Mouse (Mus musculus): ENCODE measurements around the gene N4bp1.

N4bp1 gene

GRCm38 (mm10) chr8:86895390-86895789 is 10.3 kb upstream of the N4bp1 start:
- DNase-seq (ENCODE audit: low spot score): no peak

GRCm38 (mm10) chr8:86894194-86894761 is 9.2 kb upstream of the N4bp1 start:
- no peak for DNase-seq (ENCODE audit: low spot score)

- DNase-seq (ENCODE audit: low spot score): no peak
Measured at GRCm38 (mm10) chr8:86893554-86893953, 8.5 kb upstream of the N4bp1 start.

GRCm38 (mm10) chr8:86891533-86891932 is 6.5 kb upstream of the N4bp1 start:
- DNase-seq (ENCODE audit: low spot score): no peak

GRCm38 (mm10) chr8:86888058-86888939 is 3.2 kb upstream of the N4bp1 start:
- DNase-seq (ENCODE audit: low spot score): no peak

GRCm38 (mm10) chr8:86884067-86884466 is 991 bp downstream of the N4bp1 start:
- DNase-seq (ENCODE audit: low spot score): peak; percentile 54

- DNase-seq (ENCODE audit: low spot score): no peak
Measured at GRCm38 (mm10) chr8:86882568-86883478, 2.2 kb downstream of the N4bp1 start.

GRCm38 (mm10) chr8:86881951-86882350 is 3.1 kb downstream of the N4bp1 start:
- peak; percentile 25 for DNase-seq (ENCODE audit: low spot score)

GRCm38 (mm10) chr8:86881068-86881609 is 3.9 kb downstream of the N4bp1 start:
- no peak for DNase-seq (ENCODE audit: low spot score)

- no peak for DNase-seq (ENCODE audit: low spot score)
Measured at GRCm38 (mm10) chr8:86876831-86877230, 8.2 kb downstream of the N4bp1 start.

GRCm38 (mm10) chr8:86874055-86874454 is 11.0 kb downstream of the N4bp1 start:
- DNase-seq (ENCODE audit: low spot score): peak; percentile 29

- DNase-seq (ENCODE audit: low spot score): no peak
Measured at GRCm38 (mm10) chr8:86873151-86873550, 11.9 kb downstream of the N4bp1 start.

- DNase-seq (ENCODE audit: low spot score): no peak
Measured at GRCm38 (mm10) chr8:86872097-86872815, 12.8 kb downstream of the N4bp1 start.

- no peak for DNase-seq (ENCODE audit: low spot score)
Measured at GRCm38 (mm10) chr8:86871421-86871820, 13.6 kb downstream of the N4bp1 start.

GRCm38 (mm10) chr8:86870771-86871170 is 14.3 kb downstream of the N4bp1 start:
- DNase-seq (ENCODE audit: low spot score): no peak

GRCm38 (mm10) chr8:86868041-86868440 is 17.0 kb downstream of the N4bp1 start:
- DNase-seq (ENCODE audit: low spot score): no peak

- DNase-seq (ENCODE audit: low spot score): no peak
Measured at GRCm38 (mm10) chr8:86864764-86865163, 20.3 kb downstream of the N4bp1 start.

- DNase-seq (ENCODE audit: low spot score): no peak
Measured at GRCm38 (mm10) chr8:86862837-86863236, 22.2 kb downstream of the N4bp1 start.

GRCm38 (mm10) chr8:86862155-86862816 is 22.8 kb downstream of the N4bp1 start:
- DNase-seq (ENCODE audit: low spot score): no peak

GRCm38 (mm10) chr8:86861516-86861915 is 23.5 kb downstream of the N4bp1 start:
- no peak for DNase-seq (ENCODE audit: low spot score)

GRCm38 (mm10) chr8:86856248-86856647 is 28.8 kb downstream of the N4bp1 start:
- DNase-seq (ENCODE audit: low spot score): no peak
